Mouse (Mus musculus) neural tube, embryonic 15.5 days (tissue): ENCODE measurements around the gene Car5a. TPM values are rescaled to one million over a fixed set of nuclear protein-coding genes. Genes with fewer than 3 reads are reported as not detected.

ENCODE experiments used
- ATAC-seq: fragments of 200-750 bp; cut with Nextera tagmentation; 2 replicates; pipeline ENCODE4 v1.8.0; 2017; ENCODE audit warnings: mild to moderate bottlenecking, moderate TSS enrichment, moderate library complexity; ENCODE audit not compliant: low FRiP score
- H3K27ac ChIP-seq: fragments of 300-500 bp; sonication (generic); replicated peaks from 2 replicates; pipeline ENCODE4 v1.5.1; 2015; ENCODE audit warnings: mild to moderate bottlenecking, inconsistent platforms
- H3K27me3 ChIP-seq: fragments of 300-500 bp; sonication (generic); replicated peaks from 2 replicates; pipeline ENCODE4 v1.6.1; 2015; ENCODE audit warnings: inconsistent platforms
- H3K36me3 ChIP-seq: fragments of 300-500 bp; sonication (generic); 2 replicates; pipeline ENCODE4 v1.6.1; 2015; ENCODE audit warnings: inconsistent platforms
- H3K4me1 ChIP-seq: fragments of 300-500 bp; sonication (generic); 2 replicates; pipeline ENCODE4 v1.6.1; 2015; ENCODE audit warnings: inconsistent platforms
- H3K4me2 ChIP-seq: fragments of 300-500 bp; sonication (generic); 2 replicates; pipeline ENCODE4 v1.6.1; 2015; ENCODE audit warnings: inconsistent platforms, mild to moderate bottlenecking, moderate library complexity
- H3K4me3 ChIP-seq: fragments of 300-500 bp; sonication (generic); replicated peaks from 2 replicates; pipeline ENCODE4 v1.5.1; 2015; ENCODE audit warnings: mild to moderate bottlenecking, inconsistent platforms
- H3K9ac ChIP-seq: fragments of 300-500 bp; sonication (generic); replicated peaks from 2 replicates; pipeline ENCODE4 v1.6.1; 2015; ENCODE audit warnings: mild to moderate bottlenecking, inconsistent platforms
- H3K9me3 ChIP-seq: fragments of 300-500 bp; sonication (generic); replicated peaks from 2 replicates; pipeline ENCODE4 v1.6.1; 2016; ENCODE audit warnings: inconsistent platforms
- WGBS: fragments of 180-500 bp; shearing (Covaris S2); methylation state at CpG from one replicate; pipeline ENCODE4 v1.1.7; 2015; ENCODE audit warnings: mixed read lengths; 5-methylcytosine and 5-hydroxymethylcytosine counted together
- polyA plus RNA-seq: library from polyadenylated mRNA; unstranded; fragments of >200 nt; fragmentation: Nextera tagmentation; extraction: Ambion mirVana; gene quantifications from 2 replicates; pipeline ENCODE4 v1.2.1, GENCODE M21; 2015

Car5a gene
- polyA plus RNA-seq, 1 experiment from 2014 or later: 0.50 TPM

DNA sequence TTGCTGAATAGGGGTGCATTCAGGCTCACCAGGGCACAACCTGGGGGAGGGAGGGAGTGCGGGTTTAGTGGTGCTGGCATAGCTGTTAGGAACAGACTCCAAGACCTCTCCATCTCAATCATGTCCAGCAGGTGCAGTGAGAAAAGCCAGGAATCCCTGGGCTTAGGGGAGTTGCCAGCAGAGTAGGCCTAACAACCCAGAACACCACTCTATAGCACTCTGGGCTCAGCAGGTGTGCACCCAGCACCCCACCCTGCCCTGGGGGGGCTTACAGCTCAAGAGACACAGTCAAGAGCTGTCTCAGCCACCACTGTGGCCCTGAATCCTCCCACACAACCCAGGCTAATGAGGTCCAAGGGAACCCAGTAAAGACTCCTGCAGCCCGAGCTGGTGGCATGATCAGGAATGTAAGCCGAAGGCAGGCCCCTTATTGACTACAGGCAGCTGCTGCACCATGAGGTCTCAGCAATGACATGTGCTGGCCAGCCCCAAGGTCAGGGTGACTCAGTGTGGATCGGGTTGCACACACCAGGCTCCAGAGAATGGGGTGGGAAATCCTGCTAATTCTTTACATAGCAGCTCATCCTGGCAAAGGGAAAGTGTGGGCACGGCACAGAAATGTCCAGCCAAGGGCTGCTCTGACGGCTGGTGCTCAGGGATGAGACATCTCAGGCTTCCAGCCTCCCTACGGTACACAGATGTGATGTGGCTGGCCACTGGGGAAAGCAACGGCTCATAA is 43.0 kb downstream of the Car5a start:
- Histone ChIP-seq H3K27me3 (no peaks in the 10 kb centered on the region), H3K27ac (no peak overlapping the region), H3K9ac (peak overlapping the region; percentile 14; the same call in 1 of the 2 replicates)

DNA sequence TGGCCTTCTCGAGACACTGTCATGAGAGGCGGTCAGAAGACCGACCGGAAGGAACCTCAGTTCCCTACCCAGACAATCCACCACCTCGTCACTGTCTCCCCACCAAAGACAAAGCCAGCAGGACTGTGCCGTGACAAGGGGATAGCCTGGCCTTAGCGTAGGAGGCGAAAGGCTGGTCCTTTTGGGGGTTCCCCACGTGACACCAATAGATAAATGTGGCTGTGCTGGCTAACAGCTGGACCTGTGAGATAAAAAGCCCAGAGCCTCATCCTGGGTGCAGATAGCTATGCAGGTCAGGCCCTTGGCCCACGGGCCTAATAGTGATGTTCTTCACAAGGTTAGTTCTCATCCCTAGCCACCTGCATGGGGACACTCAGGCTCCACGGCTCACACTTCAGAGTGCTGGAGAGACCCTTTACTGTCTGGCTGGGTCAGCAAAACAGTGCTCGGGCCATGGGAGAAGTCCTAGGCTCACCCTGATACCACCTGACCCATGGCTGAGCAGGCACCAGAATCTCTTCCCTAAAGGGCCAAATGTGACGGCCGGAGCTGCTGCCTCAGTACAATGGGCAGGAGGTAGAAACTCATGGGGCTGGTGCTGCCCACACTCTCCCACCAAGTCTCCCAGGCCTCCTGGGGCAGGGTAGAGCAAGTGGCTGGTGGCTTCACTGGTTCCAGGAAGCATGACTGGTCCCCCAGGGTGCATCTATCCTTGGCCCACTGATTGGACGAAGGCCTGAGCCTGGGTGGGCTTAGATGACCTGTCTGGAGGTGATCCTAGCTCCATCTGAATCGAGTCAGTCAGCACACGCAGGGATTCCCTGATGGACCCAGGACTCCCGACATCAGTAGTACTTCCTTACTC is 45.3 kb downstream of the Car5a start:
- H3K4me1 ChIP-seq: peaks cover 45% of the 10 kb centered on the region
- peak overlapping the region; percentile 48; the same call in 1 of the 2 replicates for H3K27ac ChIP-seq
- 66% methylated on average over 18 of the region's 18 CpGs for WGBS
- no peaks in the 10 kb centered on the region for H3K27me3 ChIP-seq
- ATAC-seq: no peak
- H3K9ac ChIP-seq: no peak overlapping the region
- peak overlapping the region; percentile 31 for H3K4me2 ChIP-seq
- H3K4me3 ChIP-seq: no peak overlapping the region
- H3K9me3 ChIP-seq: no peaks in the 10 kb centered on the region
- peaks cover 3% of the 10 kb centered on the region; the same call in 1 of the 2 replicates for H3K36me3 ChIP-seq

More for the DNA sequence above, 43.0 kb downstream of the Car5a start:
- Histone ChIP-seq H3K4me2 (peak overlapping the region; percentile 25), H3K9me3 (no peaks in the 10 kb centered on the region), H3K36me3 (no peaks in the 10 kb centered on the region), H3K4me3 (no peak overlapping the region), H3K4me1 (peaks cover 62% of the 10 kb centered on the region)
- WGBS: 51% methylated on average over 8 of the region's 8 CpGs
- ATAC-seq: no peak

DNA sequence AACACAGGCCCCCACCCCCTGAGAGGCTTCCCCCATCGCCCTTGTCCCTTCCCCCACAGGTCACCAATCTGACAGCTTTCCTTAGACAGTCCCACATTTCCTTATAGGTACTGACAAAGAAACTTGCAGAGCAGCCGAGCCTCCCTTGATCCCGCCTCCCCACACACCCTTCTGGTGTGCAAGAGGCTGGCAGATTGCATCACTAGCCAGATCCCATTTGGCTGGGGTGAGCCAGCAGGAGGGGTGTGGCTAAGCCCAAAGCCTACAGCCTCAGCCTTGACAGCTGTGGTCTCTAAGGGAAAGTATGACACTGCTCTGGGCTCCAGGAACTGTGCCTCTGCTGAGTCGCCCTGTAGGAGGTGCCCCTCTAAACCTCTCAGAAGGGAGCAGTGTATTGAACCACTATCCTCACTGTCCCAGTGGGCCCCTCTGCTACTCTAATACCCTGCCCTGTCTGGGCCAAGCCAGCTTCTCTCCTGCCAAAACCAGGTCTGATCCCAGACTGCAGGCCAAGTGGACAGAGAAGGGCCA is 46.2 kb downstream of the Car5a start:
- Histone ChIP-seq H3K27me3 (no peaks in the 10 kb centered on the region), H3K4me3 (no peak overlapping the region), H3K4me1 (peaks cover 40% of the 10 kb centered on the region), H3K9ac (0 out of 2 replicates have a peak overlapping the region, but pooled peaks have one; percentile 2), H3K36me3 (peaks cover 3% of the 10 kb centered on the region; the same call in 1 of the 2 replicates), H3K9me3 (no peaks in the 10 kb centered on the region), H3K4me2 (peak overlapping the region; percentile 31), H3K27ac (peak overlapping the region; percentile 48)
- ATAC-seq: peak; percentile 51; the same call in 1 of the 2 replicates
- 10% methylated on average over 4 of the region's 4 CpGs for WGBS

DNA sequence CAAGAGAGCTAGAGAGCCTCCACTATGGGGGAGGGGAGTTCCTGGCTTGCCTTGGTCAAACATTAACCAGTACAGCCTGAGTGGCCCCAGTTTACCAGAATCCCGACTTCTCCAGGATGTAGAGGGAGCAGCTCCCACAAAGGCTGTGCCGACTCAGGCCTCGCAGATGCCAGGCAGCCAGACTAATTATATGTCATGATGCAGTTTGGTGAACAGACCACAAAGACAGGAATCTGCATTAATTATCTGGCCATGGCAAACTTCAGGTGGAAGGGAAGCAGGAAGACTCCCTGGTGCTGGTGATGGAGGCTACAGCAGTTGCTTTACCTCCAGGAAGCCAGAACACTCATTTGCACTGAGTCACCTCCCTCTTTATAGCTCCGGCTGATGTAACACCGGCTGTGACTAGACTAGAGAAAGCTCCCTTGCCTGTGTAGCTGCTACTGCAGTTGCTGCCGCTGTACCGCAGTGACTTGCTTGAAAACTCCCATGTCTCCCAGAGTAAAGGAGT is 46.8 kb downstream of the Car5a start:
- Histone ChIP-seq H3K4me3 (no peak overlapping the region), H3K4me1 (peaks cover 40% of the 10 kb centered on the region), H3K36me3 (peaks cover 3% of the 10 kb centered on the region; the same call in 1 of the 2 replicates), H3K9me3 (no peaks in the 10 kb centered on the region), H3K27me3 (no peaks in the 10 kb centered on the region), H3K4me2 (peak overlapping the region; percentile 31), H3K27ac (peak overlapping the region; percentile 48), H3K9ac (peak overlapping the region; percentile 2; the same call in 1 of the 2 replicates)
- ATAC-seq: peak; percentile 32; the same call in 1 of the 2 replicates
- WGBS: 7% methylated on average over 7 of the region's 7 CpGs

DNA sequence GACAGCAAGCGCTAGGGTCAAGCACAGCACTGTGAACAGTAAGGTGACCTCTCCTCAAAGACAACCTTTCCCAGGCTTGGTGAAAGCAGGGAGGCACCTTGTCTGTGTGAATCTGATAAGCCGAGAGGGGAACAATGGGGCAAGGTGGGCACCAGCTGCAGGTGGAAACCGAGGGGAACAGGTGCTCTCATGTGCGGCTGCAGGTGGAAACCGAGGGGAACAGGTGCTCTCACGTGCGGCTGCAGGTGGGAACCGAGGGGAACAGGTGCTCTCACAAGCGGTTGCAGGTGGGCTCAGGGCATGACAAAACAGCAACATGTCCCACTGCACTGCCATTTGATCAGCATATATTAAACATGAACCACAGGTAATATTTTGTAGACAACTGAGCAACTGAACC is 47.5 kb downstream of the Car5a start:
- no peak for ATAC-seq
- Histone ChIP-seq H3K4me1 (peaks cover 38% of the 10 kb centered on the region), H3K4me3 (no peak overlapping the region), H3K27ac (no peak overlapping the region), H3K36me3 (peaks cover 3% of the 10 kb centered on the region; the same call in 1 of the 2 replicates), H3K27me3 (no peaks in the 10 kb centered on the region), H3K9ac (0 out of 2 replicates have a peak overlapping the region, but pooled peaks have one; percentile 2), H3K4me2 (peak overlapping the region; percentile 9; the same call in 1 of the 2 replicates), H3K9me3 (no peaks in the 10 kb centered on the region)
- WGBS: 82% methylated on average over 9 of the region's 9 CpGs

DNA sequence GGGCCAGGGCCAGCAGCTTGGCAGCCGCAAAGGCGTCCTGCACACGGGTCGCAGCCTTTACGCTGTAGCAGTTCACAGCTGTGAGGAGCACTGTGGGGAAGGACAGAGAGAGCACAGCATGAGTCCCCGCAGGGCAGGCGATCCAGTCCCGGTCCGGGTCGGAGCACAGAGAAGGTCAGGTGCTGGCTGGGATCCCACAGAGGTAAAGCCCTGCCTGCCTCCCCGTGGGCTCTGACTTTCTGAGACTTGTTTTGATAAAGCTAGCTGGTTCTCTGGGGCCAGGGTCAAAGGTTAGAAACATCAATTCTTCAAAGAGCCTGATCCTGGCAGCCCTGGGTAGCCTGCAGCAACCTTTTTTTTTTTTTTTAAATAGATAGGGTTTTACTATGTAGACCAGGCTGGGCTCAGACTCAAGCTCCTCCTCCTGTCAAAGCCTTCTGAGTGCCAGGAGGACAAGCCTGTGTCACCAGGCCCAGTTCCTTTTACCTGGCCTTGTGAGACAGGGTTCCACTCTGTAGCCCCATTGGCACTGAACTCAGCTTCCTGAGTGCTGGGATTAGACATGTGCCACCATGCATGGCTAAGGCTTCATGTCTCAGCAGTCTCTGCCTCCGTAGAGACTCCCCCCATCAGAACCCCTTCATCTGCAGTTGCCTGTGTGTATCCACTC is 48.1 kb downstream of the Car5a start:
- ATAC-seq: no peak
- no peak overlapping the region for H3K9ac ChIP-seq
- H3K4me3 ChIP-seq: no peak overlapping the region
- H3K27ac ChIP-seq: no peak overlapping the region
- no peaks in the 10 kb centered on the region for H3K27me3 ChIP-seq
- H3K4me1 ChIP-seq: peaks cover 33% of the 10 kb centered on the region
- WGBS: 29% methylated on average over 12 of the region's 12 CpGs
- peak overlapping the region; percentile 9; the same call in 1 of the 2 replicates for H3K4me2 ChIP-seq
- peaks cover 3% of the 10 kb centered on the region; the same call in 1 of the 2 replicates for H3K36me3 ChIP-seq
- no peaks in the 10 kb centered on the region for H3K9me3 ChIP-seq

DNA sequence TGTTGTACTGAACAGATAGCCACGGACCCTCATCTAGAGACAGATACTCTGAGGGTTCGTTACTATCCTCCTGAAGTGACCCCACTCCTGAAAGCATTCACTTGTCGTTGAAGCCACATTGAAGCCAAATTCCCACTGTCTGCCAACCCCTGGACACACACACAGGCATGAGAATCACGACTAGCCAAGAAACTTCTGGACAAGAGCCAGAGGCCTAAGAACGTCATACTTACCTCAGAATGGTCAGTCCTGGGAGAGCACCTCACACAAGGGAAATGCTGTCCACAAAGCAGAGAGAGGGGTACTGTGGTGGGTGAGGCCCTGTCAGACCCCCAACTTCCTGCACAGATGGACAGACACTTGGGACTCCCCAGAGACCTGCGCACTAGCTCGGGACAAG is 48.8 kb downstream of the Car5a start:
- 72% methylated on average over 7 of the region's 7 CpGs for WGBS

DNA sequence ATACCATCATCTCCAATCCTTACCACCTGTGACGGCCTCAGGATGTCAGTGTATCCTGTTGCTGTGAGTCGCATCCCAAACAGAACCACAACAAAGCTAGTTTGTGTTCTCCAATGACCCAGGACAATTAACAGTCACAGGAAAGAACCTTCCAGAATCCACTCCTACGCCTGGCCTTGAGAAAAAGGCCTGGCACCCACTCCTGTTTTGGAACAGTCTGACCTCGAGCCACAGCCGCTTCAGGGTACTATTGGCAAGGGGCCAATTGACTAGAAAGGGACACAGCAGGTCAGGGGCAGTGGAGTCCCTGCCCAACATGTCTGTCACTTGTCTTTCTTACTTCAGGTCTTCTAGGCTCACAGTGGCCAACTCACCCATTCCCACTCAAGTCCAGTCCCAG is 51.8 kb downstream of the Car5a start:
- H3K9ac ChIP-seq: no peak overlapping the region
- H3K27ac ChIP-seq: no peak overlapping the region
- H3K36me3 ChIP-seq: peaks cover 5% of the 10 kb centered on the region
- H3K4me2 ChIP-seq: no peak overlapping the region
- H3K27me3 ChIP-seq: no peaks in the 10 kb centered on the region
- WGBS: 83% methylated on average over 5 of the region's 5 CpGs
- no peak overlapping the region for H3K4me3 ChIP-seq
- H3K4me1 ChIP-seq: peaks cover 17% of the 10 kb centered on the region
- ATAC-seq: no peak
- H3K9me3 ChIP-seq: no peaks in the 10 kb centered on the region

More for the DNA sequence above, 48.8 kb downstream of the Car5a start:
- Histone ChIP-seq H3K9ac (no peak overlapping the region), H3K4me1 (peaks cover 33% of the 10 kb centered on the region), H3K9me3 (no peaks in the 10 kb centered on the region), H3K36me3 (peaks cover 3% of the 10 kb centered on the region; the same call in 1 of the 2 replicates), H3K4me2 (no peak overlapping the region), H3K27me3 (no peaks in the 10 kb centered on the region), H3K27ac (no peak overlapping the region), H3K4me3 (no peak overlapping the region)
- no peak for ATAC-seq

DNA sequence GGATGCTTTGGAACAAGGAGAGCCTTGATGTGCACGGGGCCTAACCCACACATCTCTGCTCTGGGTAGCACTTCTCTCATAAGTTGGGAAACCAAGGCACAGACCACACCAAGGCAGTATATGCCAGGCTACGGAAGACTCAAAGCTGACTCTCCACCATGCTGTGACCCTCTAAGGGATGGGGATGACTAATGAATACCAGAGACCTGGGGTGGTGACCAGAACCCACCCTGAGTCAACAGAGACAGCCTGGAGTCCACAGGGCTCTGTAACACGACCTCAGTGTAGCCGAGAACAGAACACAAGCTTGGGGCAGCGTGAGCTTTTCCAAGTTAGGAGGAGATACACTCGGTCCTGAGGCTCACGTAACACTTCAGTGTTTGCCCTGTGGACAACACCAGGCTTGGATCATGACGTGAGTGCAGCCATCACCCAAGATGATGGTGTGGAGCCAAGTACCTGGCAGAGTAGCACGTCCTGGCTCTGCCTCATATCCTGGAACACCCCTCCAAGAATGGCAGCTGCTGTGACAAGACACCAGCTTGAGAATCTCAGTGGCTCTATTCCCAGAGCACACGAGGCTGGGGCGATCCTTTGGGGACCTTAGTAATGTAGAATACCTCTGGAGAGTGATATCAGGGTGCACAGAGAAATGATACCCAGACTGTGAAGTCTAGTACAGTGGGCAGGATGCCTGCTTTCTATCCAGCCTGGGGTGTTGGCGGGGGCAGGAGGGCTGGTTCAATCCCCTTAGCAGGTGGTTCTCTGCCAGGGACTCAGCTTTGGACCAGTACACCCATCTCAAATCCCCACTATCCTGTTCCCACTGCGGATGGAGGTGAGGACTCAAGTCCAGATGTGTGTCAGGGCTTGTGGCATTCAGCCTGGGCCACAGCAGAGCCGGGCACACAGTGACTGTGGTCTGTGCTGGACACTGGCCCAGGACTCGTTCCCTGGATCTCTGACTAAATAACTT is 54.6 kb downstream of the Car5a start:
- Histone ChIP-seq H3K4me1 (no peaks in the 10 kb centered on the region), H3K4me2 (no peak overlapping the region), H3K4me3 (no peak overlapping the region), H3K27me3 (no peaks in the 10 kb centered on the region), H3K36me3 (peaks cover 28% of the 10 kb centered on the region), H3K27ac (no peak overlapping the region), H3K9ac (no peak overlapping the region), H3K9me3 (no peaks in the 10 kb centered on the region)
- WGBS: 87% methylated on average over 15 of the region's 15 CpGs
- no peak for ATAC-seq

DNA sequence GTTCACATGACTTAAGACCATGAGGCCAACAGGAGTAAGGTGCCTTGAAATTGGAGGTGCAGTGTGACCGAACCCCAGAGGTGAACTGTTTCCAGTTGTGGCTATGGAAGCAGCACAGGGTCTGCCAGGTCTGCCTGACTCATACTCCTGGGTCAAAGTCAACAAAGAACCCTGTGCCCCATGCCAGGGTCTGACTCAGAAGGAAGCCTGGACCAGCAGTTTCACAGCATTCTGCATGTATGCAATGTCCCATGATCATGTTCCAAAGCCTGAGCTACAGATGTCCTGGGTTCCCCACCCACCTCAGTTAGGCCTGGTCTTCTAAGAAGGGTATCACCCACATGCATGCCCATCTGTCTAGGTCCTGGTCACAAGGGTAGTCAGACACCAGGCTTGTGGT is 55.4 kb downstream of the Car5a start:
- Histone ChIP-seq H3K9ac (no peak overlapping the region), H3K36me3 (peaks cover 36% of the 10 kb centered on the region), H3K4me3 (no peak overlapping the region), H3K27ac (no peak overlapping the region), H3K4me2 (no peak overlapping the region), H3K27me3 (no peaks in the 10 kb centered on the region), H3K4me1 (no peaks in the 10 kb centered on the region), H3K9me3 (no peaks in the 10 kb centered on the region)
- WGBS: 96% methylated on average over 1 of the region's 1 CpGs
- no peak for ATAC-seq
